Mouse (Mus musculus) olfactory bulb, adult 2 months (tissue): ENCODE measurements around the gene Metrn.

Experiments used
- CTCF ChIP-seq: fragments of 200-500 bp; IDR thresholded peaks from 2 replicates; pipeline ENCODE4 v1.5.1; 2012; ENCODE audit warnings: low read depth, mild to moderate bottlenecking, low read length, moderate library complexity; ENCODE audit not compliant: insufficient read depth
- POLR2A ChIP-seq: fragments of 200-500 bp; IDR thresholded peaks from 2 replicates; pipeline ENCODE4 v1.6.1; 2012; ENCODE audit warnings: mild to moderate bottlenecking, low read depth, low read length, moderate library complexity; ENCODE audit not compliant: insufficient read depth

DNA sequence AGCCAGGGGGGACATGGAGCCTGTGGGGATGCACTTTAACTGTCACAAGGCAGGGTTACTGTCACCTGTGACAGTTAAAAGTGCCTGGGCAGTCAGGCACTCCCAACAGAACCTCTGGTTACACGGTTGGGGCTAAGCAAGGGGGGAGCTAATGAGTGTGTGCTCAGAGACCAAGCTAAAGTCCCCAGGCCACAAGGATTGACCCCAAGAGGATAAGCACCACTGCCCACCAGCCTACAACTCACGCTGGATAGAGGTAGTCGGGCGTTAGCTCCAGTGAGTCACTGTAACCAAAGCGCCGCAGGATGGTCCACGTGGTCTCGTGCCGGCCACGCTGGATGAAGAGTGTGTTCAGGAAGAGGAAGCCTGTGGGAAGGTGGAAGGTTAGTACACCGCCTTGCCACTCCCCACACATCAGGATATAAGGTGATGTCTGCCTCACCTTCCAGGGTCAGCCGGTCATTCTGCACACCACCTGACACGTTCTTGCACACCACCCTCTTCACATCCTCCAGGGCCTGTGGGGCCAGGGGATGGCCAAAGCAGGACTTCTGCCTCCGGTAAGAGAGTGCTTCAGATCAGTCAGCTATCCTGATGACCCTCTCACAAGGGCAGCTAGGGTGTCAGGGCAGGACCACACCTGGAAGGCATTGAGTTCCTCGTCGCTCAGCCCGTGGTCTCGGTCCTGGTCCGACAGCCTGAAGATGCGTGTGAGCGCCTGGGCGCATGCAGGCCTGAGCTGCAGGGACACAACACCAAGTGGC lies 44.4 kb upstream of the Metrn start, which contains the start of gene Gm20683:
- no peak for TF ChIP-seq CTCF
- no peak for TF ChIP-seq POLR2A
